Mouse (Mus musculus) hindbrain, embryonic 14.5 days (tissue): ENCODE measurements at regions not wholly inside any gene's neighbourhood (a gene's known extent, or its start where the extent isn't known, plus 50 kb on each side); places are given as distances from the start of the nearest gene placed in this dataset.

Experiments
- ATAC-seq: fragments of 200-750 bp; cut with Nextera tagmentation; 2 replicates; pipeline ENCODE4 v1.8.0; 2017; ENCODE audit warnings: moderate number of reproducible peaks, mild to moderate bottlenecking, moderate TSS enrichment, moderate library complexity; ENCODE audit not compliant: low FRiP score
- DNase-seq: peaks from one replicate; pipeline ENCODE4 v3.0.0-alpha.2; 2015; ENCODE audit warnings: low spot score
- H3K27ac ChIP-seq: fragments of 300-500 bp; sonication (generic); 2 replicates; pipeline ENCODE4 v1.5.1; 2014; ENCODE audit warnings: mild to moderate bottlenecking, moderate library complexity
- H3K27me3 ChIP-seq: fragments of 300-500 bp; sonication (generic); 2 replicates; pipeline ENCODE4 v1.6.1; 2014; ENCODE audit warnings: mild to moderate bottlenecking, low read length, mixed read lengths; ENCODE audit not compliant: control insufficient read depth, insufficient read depth
- H3K36me3 ChIP-seq: fragments of 300-500 bp; sonication (generic); replicated peaks from 2 replicates; pipeline ENCODE4 v1.6.1; 2014; ENCODE audit not compliant: control insufficient read depth, insufficient read depth
- H3K4me1 ChIP-seq: fragments of 300-500 bp; sonication (generic); replicated peaks from 2 replicates; pipeline ENCODE4 v1.6.1; 2014; ENCODE audit warnings: antibody characterized with exemption, low read length, mixed read lengths; ENCODE audit not compliant: control insufficient read depth, insufficient read depth
- H3K4me2 ChIP-seq: fragments of 300-500 bp; sonication (generic); replicated peaks from 2 replicates; pipeline ENCODE4 v1.6.1; 2014; ENCODE audit warnings: mild to moderate bottlenecking, moderate library complexity
- H3K4me3 ChIP-seq: fragments of 300-500 bp; sonication (generic); replicated peaks from 2 replicates; pipeline ENCODE4 v1.5.1; 2014; ENCODE audit warnings: mild to moderate bottlenecking, low read length
- H3K9ac ChIP-seq: fragments of 300-500 bp; sonication (generic); 2 replicates; pipeline ENCODE4 v1.6.1; 2014
- H3K9me3 ChIP-seq: fragments of 300-500 bp; sonication (generic); 2 replicates; pipeline ENCODE4 v1.6.1; 2016; ENCODE audit warnings: low read length; ENCODE audit not compliant: control insufficient read depth
- WGBS: fragments of 180-500 bp; shearing (Covaris S2); extraction: QIAGEN DNeasy Blood & Tissue Kit; methylation state at CpG from one replicate; pipeline ENCODE4 v1.1.7; 2014; 5-methylcytosine and 5-hydroxymethylcytosine counted together

- ATAC-seq (no peak), DNase-seq (peak; percentile 46)
- Histone ChIP-seq H3K27me3 (no peaks in the 10 kb centered on the region), H3K4me2 (no peak overlapping the region), H3K4me1 (no peaks in the 10 kb centered on the region), H3K4me3 (no peak overlapping the region), H3K27ac (no peak overlapping the region), H3K36me3 (no peaks in the 10 kb centered on the region), H3K9ac (no peak overlapping the region), H3K9me3 (no peaks in the 10 kb centered on the region)
- 25% methylated on average over 1 of the region's 1 CpGs for WGBS
Observed at GRCm38 (mm10) chrX:133787112-133787511, 63.7 kb upstream of the Tnmd start.

DNA sequence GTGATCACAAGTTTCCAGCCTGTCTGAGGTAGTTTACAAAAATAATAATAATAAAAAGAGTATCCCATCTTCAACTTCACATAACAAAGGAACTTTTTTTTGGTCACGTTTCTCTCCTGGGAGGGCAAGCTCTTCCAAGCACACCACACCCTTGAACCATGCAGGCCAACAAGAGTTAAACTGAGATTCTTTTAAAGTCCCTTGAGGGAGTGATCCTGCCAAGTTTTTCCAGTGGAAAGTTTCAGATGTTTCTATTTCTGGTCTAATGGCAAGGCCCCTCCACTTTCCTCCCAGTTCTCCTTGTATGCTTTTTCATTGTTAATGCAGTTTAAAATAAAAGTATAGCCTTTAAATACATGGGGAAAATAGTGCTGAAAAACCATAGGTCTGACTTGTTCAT is 65.2 kb upstream of the Pcdh19 start:
- Histone ChIP-seq H3K27me3 (no peaks in the 10 kb centered on the region; the same call in 1 of the 2 replicates), H3K36me3 (no peaks in the 10 kb centered on the region), H3K4me1 (no peaks in the 10 kb centered on the region), H3K4me3 (no peak overlapping the region), H3K27ac (no peak overlapping the region), H3K9ac (no peak overlapping the region), H3K9me3 (no peaks in the 10 kb centered on the region), H3K4me2 (no peak overlapping the region)
- ATAC-seq (no peak), DNase-seq (no peak)
- WGBS = 74% methylated on average over 1 of the region's 1 CpGs

DNA sequence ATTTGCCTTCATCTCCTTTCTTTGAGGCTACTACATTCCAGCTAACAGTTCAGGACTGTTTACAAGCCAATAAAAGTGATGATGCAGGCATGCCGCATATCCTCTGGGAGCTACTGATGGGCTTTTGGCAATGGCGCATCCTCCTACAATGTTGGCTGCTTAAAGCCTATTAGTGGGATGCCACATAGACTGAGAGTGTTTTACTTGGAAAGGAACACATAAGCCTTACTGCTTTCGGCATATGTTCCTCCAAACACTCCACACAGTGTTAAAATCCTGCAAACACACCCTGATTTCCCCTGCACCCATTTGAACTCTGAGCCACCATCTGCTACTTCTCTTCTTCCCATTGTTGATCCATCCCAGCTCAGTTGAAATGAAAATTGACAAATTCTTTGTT is 63.4 kb upstream of the Pcdh19 start:
- no peaks in the 10 kb centered on the region; the same call in 1 of the 2 replicates for H3K27me3 ChIP-seq
- no peak overlapping the region for H3K4me3 ChIP-seq
- DNase-seq (no peak), ATAC-seq (no peak)
- H3K4me2 ChIP-seq = no peak overlapping the region
- no peaks in the 10 kb centered on the region for H3K9me3 ChIP-seq
- H3K9ac ChIP-seq = no peak overlapping the region
- 97% methylated on average over 3 of the region's 3 CpGs for WGBS
- no peaks in the 10 kb centered on the region for H3K4me1 ChIP-seq
- H3K36me3 ChIP-seq = no peaks in the 10 kb centered on the region
- H3K27ac ChIP-seq = no peak overlapping the region

- H3K36me3 ChIP-seq = no peaks in the 10 kb centered on the region
- H3K4me2 ChIP-seq = no peak overlapping the region
- H3K4me1 ChIP-seq = no peaks in the 10 kb centered on the region
- no peak overlapping the region for H3K9ac ChIP-seq
- no peak overlapping the region for H3K27ac ChIP-seq
- no peaks in the 10 kb centered on the region for H3K9me3 ChIP-seq
- ATAC-seq (no peak), DNase-seq (no peak)
- no peaks in the 10 kb centered on the region for H3K27me3 ChIP-seq
- no peak overlapping the region for H3K4me3 ChIP-seq
Observed at GRCm38 (mm10) chrX:133743446-133743845, 54.7 kb upstream of the Pcdh19 start.

- Histone ChIP-seq H3K9ac (no peak overlapping the region), H3K36me3 (no peaks in the 10 kb centered on the region), H3K27ac (no peak overlapping the region), H3K27me3 (no peaks in the 10 kb centered on the region), H3K4me2 (no peak overlapping the region), H3K4me1 (no peaks in the 10 kb centered on the region), H3K9me3 (no peaks in the 10 kb centered on the region), H3K4me3 (no peak overlapping the region)
- no peak for ATAC-seq
- DNase-seq = no peak
- WGBS = 84% methylated on average over 6 of the region's 6 CpGs
Observed at GRCm38 (mm10) chrX:133738980-133739632, 50.3 kb upstream of the Pcdh19 start.
